Mouse (Mus musculus) hindbrain, embryonic 13.5 days (tissue): ENCODE measurements around the gene Mobp. TPM values are rescaled to one million over a fixed set of nuclear protein-coding genes. Genes with fewer than 3 reads are reported as not detected.

Experiments used
- polyA plus RNA-seq: library from polyadenylated mRNA; unstranded; fragments of >200 nt; fragmentation: Nextera tagmentation; extraction: Ambion mirVana; gene quantifications from 2 replicates; pipeline ENCODE4 v1.2.1, GENCODE M21; 2015

The Mobp gene
- polyA plus RNA-seq, 1 experiment from 2014 or later: not detected

Other genes with a start within 250 kb of the Mobp start
- gene Gorasp1, start 212.1 kb upstream of the Mobp start, polyA plus RNA-seq: 26.0 and 27.9 TPM in 2 replicates
- gene Ttc21a, start 212.1 kb upstream of the Mobp start, polyA plus RNA-seq: 0.65 and 1.2 TPM in 2 replicates
- 1.2 and 1.7 TPM in 2 replicates for gene Csrnp1, start 165.0 kb upstream of the Mobp start, polyA plus RNA-seq
- gene Xirp1, start 126.1 kb upstream of the Mobp start, polyA plus RNA-seq: 0.04 and 0.09 TPM in 2 replicates
- gene Cx3cr1, start 79.8 kb upstream of the Mobp start, polyA plus RNA-seq: 8.9 and 9.5 TPM in 2 replicates
- not detected in 2 replicates for gene Ccr8, start 57.6 kb upstream of the Mobp start, polyA plus RNA-seq
- gene Slc25a38, start 39.3 kb upstream of the Mobp start, polyA plus RNA-seq: 35.5 and 42.2 TPM in 2 replicates
- gene Rpsa, start 22.0 kb upstream of the Mobp start, polyA plus RNA-seq: 905 and 920 TPM in 2 replicates
- 3.7 and 4.3 TPM in 2 replicates for gene Myrip, start 151.8 kb downstream of the Mobp start, polyA plus RNA-seq